Mouse (Mus musculus) megakaryocyte progenitor cell, adult 5-6 weeks (primary cell): ENCODE measurements at regions not wholly inside any gene's neighbourhood (a gene's known extent, or its start where the extent isn't known, plus 50 kb on each side); places are given as distances from the start of the nearest gene placed in this dataset.

ENCODE experiments used
- ATAC-seq: replicated peaks from 2 replicates; pipeline ENCODE4 v1.8.0; 2016; ENCODE audit warnings: mild to moderate bottlenecking, moderate TSS enrichment, inconsistent platforms; ENCODE audit not compliant: poor library complexity

- 0 out of 2 replicates have a peak, but pooled peaks have one; percentile 23 for ATAC-seq
Observed at GRCm38 (mm10) chr1:10942979-10943378, 470.9 kb upstream of the A830018L16Rik start.
